Comparison of ENCODE assay signal across 12 mouse cellular contexts in the genomic region with DNA sequence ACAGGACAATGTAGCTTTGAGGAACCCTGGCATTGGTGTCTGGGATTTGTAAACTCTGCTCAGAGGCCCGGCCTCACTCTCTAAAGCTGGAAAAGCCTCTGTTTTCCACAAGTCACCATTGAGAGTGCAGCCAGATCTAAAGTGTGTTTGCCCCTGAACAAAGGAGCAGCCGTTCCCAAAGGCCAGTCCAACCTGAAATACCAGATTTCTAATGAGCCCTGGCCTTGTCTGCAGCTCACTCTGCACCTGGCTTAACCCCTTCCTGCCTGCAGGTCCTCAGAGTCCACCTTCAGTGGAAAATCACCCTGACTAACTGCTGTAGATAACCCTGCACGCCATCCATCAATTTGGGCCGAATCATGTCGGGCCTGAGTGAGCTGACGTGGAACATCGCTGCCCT. TPM values are rescaled to one million over a fixed set of nuclear protein-coding genes. Genes with fewer than 3 reads are reported as not detected.
DNase-seq lines count a peak whose midpoint lies in the region; ATAC-seq lines count a peak whose summit lies in the region.
"Had no signal": no experiment of that assay in that cellular context is flagged by ENCODE, and none has a peak within 500 bp of the region (broad histone marks: within the 10 kb centered on the region; RNA-seq: fewer than 3 reads in every experiment).

No protein-coding gene starts in this region.

- H3K36me3 ChIP-seq in hindbrain, embryonic 10.5 days: no peaks in the 10 kb centered on the region
- no peaks in the 10 kb centered on the region for H3K36me3 ChIP-seq in hindbrain, embryonic 13.5 days
- H3K36me3 ChIP-seq in embryonic facial prominence, embryonic 15.5 days: no peaks in the 10 kb centered on the region
- H3K36me3 ChIP-seq in neural tube, embryonic 14.5 days (ENCODE audit: control insufficient read depth, insufficient read depth, low read length): no peaks in the 10 kb centered on the region

- H3K9me3 ChIP-seq in hindbrain, embryonic 10.5 days: no peaks in the 10 kb centered on the region
- H3K9me3 ChIP-seq in hindbrain, embryonic 13.5 days: no peaks in the 10 kb centered on the region
- H3K9me3 ChIP-seq in embryonic facial prominence, embryonic 15.5 days (replicated peaks): no peaks in the 10 kb centered on the region
- no peaks in the 10 kb centered on the region for H3K9me3 ChIP-seq in neural tube, embryonic 14.5 days (ENCODE audit: control insufficient read depth, low read length)

- no peak overlapping the region for H3K4me3 ChIP-seq in hindbrain, embryonic 10.5 days
- no peak overlapping the region for H3K4me3 ChIP-seq in hindbrain, embryonic 13.5 days
- H3K4me3 ChIP-seq in embryonic facial prominence, embryonic 15.5 days (replicated peaks): no peak overlapping the region
- no peak overlapping the region for H3K4me3 ChIP-seq in neural tube, embryonic 14.5 days (ENCODE audit: low read depth, low read length)

- no peaks in the 10 kb centered on the region; the same call in 1 of the 2 replicates for H3K27me3 ChIP-seq in hindbrain, embryonic 10.5 days (ENCODE audit: insufficient read depth, poor library complexity, severe bottlenecking)
- H3K27me3 ChIP-seq in hindbrain, embryonic 13.5 days: no peaks in the 10 kb centered on the region; the same call in 1 of the 2 replicates
- no peaks in the 10 kb centered on the region for H3K27me3 ChIP-seq in embryonic facial prominence, embryonic 15.5 days
- H3K27me3 ChIP-seq in neural tube, embryonic 14.5 days (ENCODE audit: control insufficient read depth, insufficient read depth, low read length): no peaks in the 10 kb centered on the region
- H3K27me3 ChIP-seq: CH12.LX had no signal

- no peak overlapping the region for H3K4me2 ChIP-seq in hindbrain, embryonic 13.5 days
- no peak overlapping the region for H3K4me2 ChIP-seq in embryonic facial prominence, embryonic 15.5 days (replicated peaks)
- no peak overlapping the region for H3K4me2 ChIP-seq in neural tube, embryonic 14.5 days (ENCODE audit: low read depth, low read length)

- WGBS in hindbrain, embryonic 10.5 days: 36% methylated on average over 7 of the region's 7 CpGs
- WGBS in hindbrain, embryonic 13.5 days: 28% methylated on average over 7 of the region's 7 CpGs
- 32% methylated on average over 7 of the region's 7 CpGs for WGBS in embryonic facial prominence, embryonic 15.5 days
- WGBS in neural tube, embryonic 14.5 days: 17% methylated on average over 7 of the region's 7 CpGs

- peaks cover 54% of the 10 kb centered on the region for H3K4me1 ChIP-seq in hindbrain, embryonic 10.5 days (replicated peaks)
- H3K4me1 ChIP-seq in hindbrain, embryonic 13.5 days (replicated peaks): peaks cover 22% of the 10 kb centered on the region
- peaks cover 33% of the 10 kb centered on the region for H3K4me1 ChIP-seq in embryonic facial prominence, embryonic 15.5 days
- H3K4me1 ChIP-seq in neural tube, embryonic 14.5 days (ENCODE audit: control insufficient read depth, insufficient read depth, low read length): no peaks in the 10 kb centered on the region

- H3K27ac ChIP-seq in hindbrain, embryonic 10.5 days: peak overlapping the region; percentile 78
- no peak overlapping the region for H3K27ac ChIP-seq in hindbrain, embryonic 13.5 days
- H3K27ac ChIP-seq in embryonic facial prominence, embryonic 15.5 days (replicated peaks): peak overlapping the region; percentile 78
- H3K27ac ChIP-seq in neural tube, embryonic 14.5 days (ENCODE audit: low read depth, low read length): no peak overlapping the region
- H3K27ac ChIP-seq: liver, embryonic 14.5 days had no signal

- no peak overlapping the region for H3K9ac ChIP-seq in hindbrain, embryonic 13.5 days
- H3K9ac ChIP-seq in embryonic facial prominence, embryonic 15.5 days: no peak overlapping the region
- H3K9ac ChIP-seq in neural tube, embryonic 14.5 days (replicated peaks; ENCODE audit: low read depth, low read length): 0 out of 2 replicates have a peak overlapping the region, but pooled peaks have one; percentile 3
- H3K9ac ChIP-seq: liver, embryonic 14.5 days had no signal

- peak; percentile 40 for DNase-seq in hindbrain, embryonic 10.5 days (ENCODE audit: low spot score)
- DNase-seq in kidney, postnatal 36 days: peak; percentile 71 to 80
- no peak for DNase-seq in cerebellum, adult 9-11 months
- DNase-seq in spleen, adult 18-20 months: no peak
- DNase-seq: adrenal gland, postnatal 25 days; heart, postnatal 36 days had no signal

- ATAC-seq in hindbrain, embryonic 13.5 days (ENCODE audit: low FRiP score): no peak
- no peak for ATAC-seq in embryonic facial prominence, embryonic 15.5 days (ENCODE audit: insufficient number of reproducible peaks, low FRiP score, low TSS enrichment, low read depth)
- no peak for ATAC-seq in neural tube, embryonic 14.5 days (ENCODE audit: low read depth)
- no peak for ATAC-seq in megakaryocyte, adult 5-6 weeks (ENCODE audit: poor library complexity, severe bottlenecking)

RNA-seq across cellular contexts. Expression of gene Errfi1, which starts 28.2 kb away (rescaled TPM):
- 29.7 and 32.1 TPM in 2 replicates for polyA plus RNA-seq in hindbrain, embryonic 10.5 days (2016; fragmentation: Nextera tagmentation; extraction: Ambion mirVana)
- polyA plus RNA-seq in hindbrain, embryonic 13.5 days (2015; fragmentation: Nextera tagmentation; extraction: Ambion mirVana): 29.0 and 29.5 TPM in 2 replicates
- polyA plus RNA-seq in embryonic facial prominence, embryonic 15.5 days (2015; fragmentation: Nextera tagmentation; extraction: Ambion mirVana): 32.1 and 32.8 TPM in 2 replicates
- polyA plus RNA-seq in neural tube, embryonic 14.5 days (2014; fragmentation: Nextera tagmentation; extraction: Ambion mirVana): 70.2 and 76.9 TPM in 2 replicates
- 1.8 and 3.7 TPM in 2 replicates for total RNA-seq in megakaryocyte, adult 5-6 weeks (2015)
- total RNA-seq in megakaryocyte, adult 5-6 weeks (2017): 2.3 and 3.4 TPM in 2 replicates

Comparison
In these comparisons a context has a peak if more than half of its experiments do, and no peak if none do; other contexts are left out.
1. H3K27ac ChIP-seq: peak in hindbrain, embryonic 10.5 days (single experiment) and embryonic facial prominence, embryonic 15.5 days (single experiment); none in hindbrain, embryonic 13.5 days (single experiment) and neural tube, embryonic 14.5 days (single experiment).
2. DNase-seq: peak in hindbrain, embryonic 10.5 days (single experiment) and kidney, postnatal 36 days (2 of 2); none in cerebellum, adult 9-11 months (single experiment) and spleen, adult 18-20 months (0 of 2).